Comparison of ENCODE assay signal across 10 mouse cellular contexts in genomic region chr8:72189417-72190214, GRCm38 (mm10). TPM values are rescaled to one million over a fixed set of nuclear protein-coding genes. Genes with fewer than 3 reads are reported as not detected.
DNase-seq lines count a peak whose midpoint lies in the region; ATAC-seq and TF ChIP-seq lines count a peak whose summit lies in the region.
"Had no signal": no experiment of that assay in that cellular context is flagged by ENCODE, and none has a peak within 500 bp of the region (broad histone marks: within the 10 kb centered on the region; RNA-seq: fewer than 3 reads in every experiment).

Gene Hsh2d (plus strand): TSS chr8:72189638.

- no peaks in the 10 kb centered on the region for H3K79me2 ChIP-seq in MEL (ENCODE audit: control insufficient read depth, insufficient read depth, low read length, poor library complexity)

- no peaks in the 10 kb centered on the region for H3K4me1 ChIP-seq in MEL (ENCODE audit: control insufficient read depth in 1 of 2, insufficient read depth in 2 of 2, low read length in 2 of 2)
- no peaks in the 10 kb centered on the region; the same call in 1 of the 2 replicates for H3K4me1 ChIP-seq in liver, embryonic 13.5 days (replicated peaks)
- H3K4me1 ChIP-seq in small intestine, adult 2 months (ENCODE audit: control insufficient read depth, insufficient read depth, insufficient read length, low read length), result peaks cover 5% of the 10 kb centered on the region; the same call in 1 of the 2 replicates

- no peak for TF ChIP-seq POLR2A in MEL (IDR thresholded peaks at IDR 0.05; ENCODE audit: control insufficient read depth in 1 of 2, insufficient read depth in 1 of 2, low read depth in 1 of 2, low read length in 2 of 2, poor library complexity in 1 of 2)
- peak; percentile 47 for TF ChIP-seq POLR2A in small intestine, adult 2 months (IDR thresholded peaks at IDR 0.05; ENCODE audit: low read depth, low read length)

- H3K4me2 ChIP-seq in liver, embryonic 13.5 days, result peak within 1 kb of the TSS; percentile 21; the same call in 1 of the 2 replicates

- DNase-seq in 3T3-L1 (ENCODE audit: low read depth, low spot score) (peak; percentile 13), MEL (ENCODE audit: low read depth, low spot score) (peak; percentile 28)
- DNase-seq in liver, embryonic 13.5 days, result no peak
- no peak for DNase-seq in right cerebral cortex, postnatal 25 days
- DNase-seq in cerebellum, postnatal 25 days, result no peak
- DNase-seq in frontal cortex, postnatal 14 days (ENCODE audit: low spot score in 2 of 2), result no peak
- DNase-seq in urinary bladder, adult 18-20 months (ENCODE audit: low spot score in 2 of 2), result no peak
- DNase-seq: adrenal gland, adult 2 months had no signal

- ATAC-seq in liver, embryonic 13.5 days (ENCODE audit: low read depth), result peak; percentile 23; the same call in 1 of the 2 replicates
- ATAC-seq: hindbrain, postnatal 0 days had no signal

- no peak within 1 kb of the TSS for H3K27ac ChIP-seq in MEL (ENCODE audit: control insufficient read depth, low read depth, low read length)
- no peak within 1 kb of the TSS for H3K27ac ChIP-seq in liver, embryonic 13.5 days
- H3K27ac ChIP-seq in small intestine, adult 2 months (ENCODE audit: insufficient read depth, low read depth, low read length), result peak within 1 kb of the TSS; percentile 71
- H3K27ac ChIP-seq: hindbrain, postnatal 0 days had no signal

- no peak for TF ChIP-seq RAD21 in MEL (IDR thresholded peaks at IDR 0.05; ENCODE audit: low read depth, low read length)

- no peak; a peak in 1 of 6 replicates for TF ChIP-seq CTCF in MEL (IDR thresholded peaks at IDR 0.05 in 2 of 3, conservative IDR thresholded peaks at IDR 0.05 in 1 of 3; ENCODE audit: control insufficient read depth in 1 of 3, insufficient read depth in 1 of 3, low read depth in 2 of 3, low read length in 3 of 3, poor library complexity in 1 of 3, severe bottlenecking in 1 of 3)
- peak; percentile 69; the same call in 1 of the 2 replicates for TF ChIP-seq CTCF in small intestine, adult 2 months (IDR thresholded peaks at IDR 0.05; ENCODE audit: extremely low read depth, insufficient read length, insufficient replicate concordance, low read depth, low read length)

- no peak within 1 kb of the TSS for H3K4me3 ChIP-seq in MEL (ENCODE audit: control insufficient read depth in 1 of 2, insufficient read depth in 1 of 2, low read depth in 2 of 2, low read length in 2 of 2)
- no peak within 1 kb of the TSS for H3K4me3 ChIP-seq in liver, embryonic 13.5 days (replicated peaks)
- peak within 1 kb of the TSS; percentile 59 for H3K4me3 ChIP-seq in small intestine, adult 2 months (ENCODE audit: low read depth, low read length)

- 55% methylated on average over 12 of the region's 12 CpGs for WGBS in liver, embryonic 13.5 days (ENCODE audit: insufficient replicate concordance)
- 21% methylated on average over 12 of the region's 12 CpGs for WGBS in small intestine, adult 2 months

- H3K27me3 ChIP-seq in MEL (ENCODE audit: control insufficient read depth in 1 of 2, insufficient read depth in 2 of 2, low read length in 2 of 2), result no peaks in the 10 kb centered on the region
- H3K27me3 ChIP-seq in liver, embryonic 13.5 days, result no peaks in the 10 kb centered on the region
- H3K27me3 ChIP-seq in small intestine, adult 2 months (ENCODE audit: control insufficient read depth, insufficient read depth, low read length), result no peaks in the 10 kb centered on the region

- no peak within 1 kb of the TSS for H3K9ac ChIP-seq in MEL (ENCODE audit: control insufficient read depth, low read depth, low read length, poor library complexity, severe bottlenecking)
- no peak within 1 kb of the TSS for H3K9ac ChIP-seq in liver, embryonic 13.5 days

- H3K9me3 ChIP-seq in MEL (replicated peaks; ENCODE audit: insufficient read depth, low read length), result no peaks in the 10 kb centered on the region
- no peaks in the 10 kb centered on the region for H3K9me3 ChIP-seq in liver, embryonic 13.5 days (replicated peaks)

- TF ChIP-seq EP300 in MEL (IDR thresholded peaks at IDR 0.05; ENCODE audit: low read depth in 1 of 2, low read length in 2 of 2), result no peak

- H3K36me3 ChIP-seq in MEL (ENCODE audit: control insufficient read depth in 1 of 2, insufficient read depth in 2 of 2, low read length in 2 of 2), result no peaks in the 10 kb centered on the region
- no peaks in the 10 kb centered on the region for H3K36me3 ChIP-seq in liver, embryonic 13.5 days
- H3K36me3 ChIP-seq in small intestine, adult 2 months (ENCODE audit: control insufficient read depth, insufficient read depth, low read length), result 0 out of 2 replicates have a peak, but pooled peaks cover 3% of the 10 kb centered on the region

TF ChIP-seq in MEL, 35 proteins besides CTCF, POLR2A, EP300 and RAD21:
- TF ChIP-seq MXI1 (IDR thresholded peaks at IDR 0.05; ENCODE audit: low read depth, low read length) (no peak), CHD2 (IDR thresholded peaks at IDR 0.05; ENCODE audit: low read length) (no peak), JUND (IDR thresholded peaks at IDR 0.05; ENCODE audit: low read depth, low read length) (no peak), ZC3H11A (IDR thresholded peaks at IDR 0.05; ENCODE audit: low read depth, low read length) (no peak), BHLHE40 (IDR thresholded peaks at IDR 0.05; ENCODE audit: borderline replicate concordance, low read depth, low read length) (no peak), MAFK (IDR thresholded peaks at IDR 0.05; ENCODE audit: borderline replicate concordance, low read depth, low read length) (no peak), RCOR1 (IDR thresholded peaks at IDR 0.05; ENCODE audit: low read depth, low read length) (no peak), ZMIZ1 (IDR thresholded peaks at IDR 0.05; ENCODE audit: low read depth, low read length) (no peak), E2F4 (IDR thresholded peaks at IDR 0.05; ENCODE audit: borderline replicate concordance, low read depth, low read length) (no peak), HCFC1 (IDR thresholded peaks at IDR 0.05; ENCODE audit: low read depth, low read length) (no peak), MAZ (IDR thresholded peaks at IDR 0.05; ENCODE audit: low read depth, low read length) (no peak), MAX (IDR thresholded peaks at IDR 0.05; ENCODE audit: low read length) (no peak), MEF2A (IDR thresholded peaks at IDR 0.05; ENCODE audit: extremely low read depth, insufficient replicate concordance, low read depth, low read length, poor library complexity, severe bottlenecking) (no peak), TBP (IDR thresholded peaks at IDR 0.05; ENCODE audit: low read depth, low read length) (no peak), SIN3A (IDR thresholded peaks at IDR 0.05; ENCODE audit: low read length) (no peak), TAL1 (IDR thresholded peaks at IDR 0.05; ENCODE audit: low read length) (no peak), KAT2A (conservative IDR thresholded peaks at IDR 0.05; ENCODE audit: low read depth, low read length) (no peak), ZKSCAN1 (IDR thresholded peaks at IDR 0.05; ENCODE audit: low read depth, low read length) (no peak)

RNA-seq across cellular contexts. Expression of gene Hsh2d, which starts in this region (rescaled TPM):
- total RNA-seq in MEL (2012; rRNA removed), result 0.04 TPM in 1 of 2 replicates, not detected in the other
- under 1 TPM in 1 of 2 experiments, not detected in 1; 0.13 TPM for polyA plus RNA-seq in MEL (2012; ENCODE audit: insufficient read depth in 1 of 2, insufficient read length in 2 of 2, low read depth in 1 of 2, low replicate concordance in 2 of 2, missing spikeins in 1 of 2)
- 0.16 and 0.29 TPM in 2 replicates for polyA plus RNA-seq in liver, embryonic 13.5 days (2015; fragmentation: Nextera tagmentation; extraction: Ambion mirVana)
- polyA plus RNA-seq in small intestine, adult 2 months (2012; rRNA removed), result 1.4 and 3.3 TPM in 2 replicates
- total RNA-seq: adrenal gland, adult 2 months; hindbrain, postnatal 0 days had no signal
- polyA plus RNA-seq: adrenal gland, adult 2 months; hindbrain, postnatal 0 days had no signal

Comparison
In these comparisons a context has a peak if more than half of its experiments do, and no peak if none do; other contexts are left out.
1. Peak in DNase-seq in MEL; RNA of the gene not detected or under 1 TPM.
2. Peak in ATAC-seq and H3K4me2 ChIP-seq in liver, embryonic 13.5 days; RNA of the gene not detected or under 1 TPM.